Mouse (Mus musculus) forebrain, postnatal 0 days (tissue): Measurements from ENCODE around the gene Ntng1. TPM values are rescaled to one million over a fixed set of nuclear protein-coding genes. Genes with fewer than 3 reads are reported as not detected.

Source experiments
- ATAC-seq: fragments of 200-750 bp; cut with Nextera tagmentation; 2 replicates; pipeline ENCODE4 v1.8.0; 2017; ENCODE audit warnings: mild to moderate bottlenecking, moderate library complexity
- DNase-seq: peaks from one replicate; pipeline ENCODE4 v3.0.0-alpha.2; 2015
- H3K27ac ChIP-seq: fragments of 300-500 bp; sonication (generic); 2 replicates; pipeline ENCODE4 v1.5.1; 2014; ENCODE audit warnings: low read depth, mild to moderate bottlenecking, antibody characterized with exemption, low read length, moderate library complexity, mixed read lengths
- H3K27me3 ChIP-seq: fragments of 300-500 bp; sonication (generic); 2 replicates; pipeline ENCODE4 v1.6.1; 2014; ENCODE audit warnings: mild to moderate bottlenecking, low read length, mixed read lengths; ENCODE audit not compliant: insufficient read depth
- H3K36me3 ChIP-seq: fragments of 300-500 bp; sonication (generic); 2 replicates; pipeline ENCODE4 v1.6.1; 2014; ENCODE audit warnings: mild to moderate bottlenecking, moderate library complexity; ENCODE audit not compliant: insufficient read depth
- H3K4me1 ChIP-seq: fragments of 300-500 bp; sonication (generic); 2 replicates; pipeline ENCODE4 v1.6.1; 2014; ENCODE audit warnings: antibody characterized with exemption; ENCODE audit not compliant: insufficient read depth
- H3K4me2 ChIP-seq: fragments of 300-500 bp; sonication (generic); 2 replicates; pipeline ENCODE4 v1.6.1; 2014; ENCODE audit warnings: low read depth, mild to moderate bottlenecking, moderate library complexity
- H3K4me3 ChIP-seq: fragments of 300-500 bp; sonication (generic); 2 replicates; pipeline ENCODE4 v1.5.1; 2014; ENCODE audit warnings: low read depth, low read length, mixed read lengths
- H3K9ac ChIP-seq: fragments of 300-500 bp; sonication (generic); 2 replicates; pipeline ENCODE4 v1.6.1; 2014; ENCODE audit warnings: mild to moderate bottlenecking
- H3K9me3 ChIP-seq: fragments of 300-500 bp; sonication (generic); 2 replicates; pipeline ENCODE4 v1.6.1; 2016; ENCODE audit warnings: low read length
- CTCF ChIP-seq: sonication (generic); IDR thresholded peaks from 2 replicates; pipeline ENCODE4 v1.5.1; 2016; ENCODE audit warnings: antibody characterized with exemption, control low read depth, low read depth
- WGBS: fragments of 180-500 bp; shearing (Covaris S2); extraction: QIAGEN DNeasy Blood & Tissue Kit; methylation state at CpG from one replicate; pipeline ENCODE4 v1.1.7; 2014; 5-methylcytosine and 5-hydroxymethylcytosine counted together
- polyA plus RNA-seq: library from polyadenylated mRNA; unstranded; fragments of >200 nt; fragmentation: Nextera tagmentation; extraction: Ambion mirVana; gene quantifications from 2 replicates; pipeline ENCODE4 v1.2.1, GENCODE M21; 2015
- total RNA-seq: library from RNA; depleted of rRNA; stranded (reverse); fragments of >200 nt; gene quantifications from 2 replicates; pipeline ENCODE4 v1.2.3, GENCODE M21; 2014

The Ntng1 gene
- total and polyA plus RNA-seq, 2 experiments from 2014 or later = 32.9 to 34.5 TPM

DNA sequence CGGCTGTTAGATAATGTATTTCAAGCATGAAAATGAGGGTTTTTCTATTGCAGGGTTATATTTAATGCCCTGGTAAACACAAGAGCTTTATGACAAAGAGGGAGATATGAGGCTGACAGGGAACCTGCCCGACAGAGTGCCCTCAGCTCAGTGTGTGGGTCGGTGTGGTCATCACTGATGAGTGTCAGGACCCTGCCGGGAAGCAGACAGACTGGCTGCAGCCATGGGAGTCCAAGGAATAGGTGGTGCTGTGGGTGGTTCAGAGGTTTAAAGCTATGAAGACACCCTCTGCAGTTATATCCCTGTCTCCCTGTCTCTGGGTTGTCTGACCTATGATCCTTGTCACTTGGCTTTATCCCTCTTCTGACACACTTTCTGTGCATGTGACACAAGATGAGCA is 258.1 kb downstream of the Ntng1 start:
- DNase-seq (no peak), ATAC-seq (0 out of 2 replicates have a peak, but pooled peaks have one; percentile 12)
- TF ChIP-seq CTCF = no peak
- H3K27me3 ChIP-seq = no peaks in the 10 kb centered on the region
- H3K4me2 ChIP-seq = no peak overlapping the region
- no peaks in the 10 kb centered on the region for H3K9me3 ChIP-seq
- no peaks in the 10 kb centered on the region for H3K4me1 ChIP-seq
- H3K27ac ChIP-seq = no peak overlapping the region
- H3K4me3 ChIP-seq = no peak overlapping the region
- H3K9ac ChIP-seq = no peak overlapping the region
- 79% methylated on average over 4 of the region's 4 CpGs for WGBS
- no peaks in the 10 kb centered on the region for H3K36me3 ChIP-seq

- no peaks in the 10 kb centered on the region for H3K27me3 ChIP-seq
- no peak overlapping the region for H3K4me2 ChIP-seq
- 82% methylated on average over 4 of the region's 4 CpGs for WGBS
- no peaks in the 10 kb centered on the region for H3K9me3 ChIP-seq
- ATAC-seq = no peak
- no peak overlapping the region for H3K9ac ChIP-seq
- DNase-seq = no peak
- no peaks in the 10 kb centered on the region for H3K36me3 ChIP-seq
- H3K4me3 ChIP-seq = no peak overlapping the region
- no peaks in the 10 kb centered on the region for H3K4me1 ChIP-seq
- no peak overlapping the region for H3K27ac ChIP-seq
- TF ChIP-seq CTCF = no peak
Measured at GRCm38 (mm10) chr3:109879061-109879460, 264.8 kb downstream of the Ntng1 start.

DNA sequence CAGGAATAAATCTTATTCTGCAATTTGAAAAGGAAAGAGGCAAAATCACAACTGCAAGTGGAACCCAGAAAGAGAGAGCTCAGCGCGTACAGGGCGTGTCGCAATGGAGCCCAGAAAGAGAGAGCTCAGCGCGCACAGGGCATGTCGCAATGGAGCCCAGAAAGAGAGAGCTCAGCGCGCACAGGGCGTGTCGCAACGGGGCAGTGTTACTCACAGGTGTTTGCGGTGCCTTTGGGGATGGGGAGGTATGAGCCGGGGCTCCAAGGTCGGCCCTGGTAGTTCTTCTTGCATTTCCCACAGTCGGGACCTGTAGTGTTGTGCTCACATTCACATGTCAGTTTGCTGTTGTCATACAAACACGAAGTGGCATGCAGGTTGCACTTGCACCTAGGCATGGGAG is 271.8 kb downstream of the Ntng1 start:
- no peak overlapping the region for H3K4me3 ChIP-seq
- DNase-seq = no peak
- TF ChIP-seq CTCF = no peak
- H3K9me3 ChIP-seq = no peaks in the 10 kb centered on the region
- WGBS = 91% methylated on average over 17 of the region's 17 CpGs
- no peak overlapping the region for H3K9ac ChIP-seq
- H3K36me3 ChIP-seq = no peaks in the 10 kb centered on the region
- no peak overlapping the region for H3K27ac ChIP-seq
- H3K4me2 ChIP-seq = no peak overlapping the region
- no peaks in the 10 kb centered on the region for H3K27me3 ChIP-seq
- no peaks in the 10 kb centered on the region for H3K4me1 ChIP-seq
- ATAC-seq = no peak

GRCm38 (mm10) chr3:109858276-109858675 is 285.5 kb downstream of the Ntng1 start:
- H3K4me3 ChIP-seq = no peak overlapping the region
- DNase-seq = no peak
- H3K27ac ChIP-seq = no peak overlapping the region
- no peaks in the 10 kb centered on the region for H3K4me1 ChIP-seq
- H3K36me3 ChIP-seq = no peaks in the 10 kb centered on the region
- 78% methylated on average over 1 of the region's 1 CpGs for WGBS
- H3K4me2 ChIP-seq = no peak overlapping the region
- no peak overlapping the region for H3K9ac ChIP-seq
- no peak for TF ChIP-seq CTCF
- H3K9me3 ChIP-seq = no peaks in the 10 kb centered on the region
- H3K27me3 ChIP-seq = no peaks in the 10 kb centered on the region
- ATAC-seq = no peak

- TF ChIP-seq CTCF = no peak
- ATAC-seq (peak; percentile 50; the same call in 1 of the 2 replicates), DNase-seq (no peak)
- Histone ChIP-seq H3K4me3 (no peak overlapping the region), H3K27ac (no peak overlapping the region), H3K36me3 (no peaks in the 10 kb centered on the region), H3K27me3 (no peaks in the 10 kb centered on the region), H3K9ac (no peak overlapping the region), H3K4me1 (no peaks in the 10 kb centered on the region), H3K9me3 (no peaks in the 10 kb centered on the region), H3K4me2 (no peak overlapping the region)
- 88% methylated on average over 9 of the region's 9 CpGs for whole genome bisulfite sequencing
Measured at GRCm38 (mm10) chr3:109854449-109855155, 289.2 kb downstream of the Ntng1 start.

DNA sequence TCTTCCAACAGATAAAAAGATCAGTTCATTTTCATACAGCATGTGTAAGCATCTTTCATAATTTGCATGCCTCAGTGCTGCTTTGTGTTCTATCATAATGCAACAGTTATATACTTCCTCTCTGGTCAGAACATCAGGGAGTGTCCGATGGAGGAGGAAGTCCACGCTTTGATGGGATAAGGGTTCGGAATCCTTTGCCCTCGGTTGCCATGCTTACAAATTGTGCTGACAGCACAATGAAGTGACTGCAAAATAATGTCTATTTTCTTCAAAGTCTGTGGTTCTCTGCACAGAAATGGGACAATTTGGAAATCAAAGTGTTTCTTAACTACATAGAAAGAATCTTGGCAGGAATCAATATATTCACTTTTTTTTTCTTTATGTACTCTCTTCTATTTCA is 297.2 kb downstream of the Ntng1 start:
- WGBS = 77% methylated on average over 4 of the region's 4 CpGs
- ATAC-seq = no peak
- no peaks in the 10 kb centered on the region for H3K36me3 ChIP-seq

DNA sequence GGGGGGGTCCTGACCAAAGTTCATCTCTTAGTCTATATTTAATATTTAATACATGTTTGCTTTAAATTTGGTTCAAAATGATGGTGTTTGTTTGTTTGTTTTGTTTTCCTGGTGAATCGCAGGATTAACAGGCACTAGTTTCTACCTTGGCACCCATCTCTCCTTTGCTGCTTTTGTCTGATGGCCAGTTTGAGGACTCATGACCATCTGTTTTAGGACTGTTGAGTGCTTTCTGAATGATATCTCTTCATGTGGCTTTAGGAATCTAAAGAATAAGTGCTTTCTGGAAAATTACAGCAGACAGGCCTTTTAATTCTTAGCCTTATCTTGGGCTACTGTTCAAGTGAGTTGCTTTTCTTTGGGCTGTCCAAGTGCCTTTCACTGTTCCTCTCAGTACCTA is 318.0 kb downstream of the Ntng1 start:
- Histone ChIP-seq H3K4me1 (no peaks in the 10 kb centered on the region), H3K27ac (no peak overlapping the region), H3K36me3 (no peaks in the 10 kb centered on the region), H3K9ac (no peak overlapping the region), H3K4me2 (no peak overlapping the region), H3K27me3 (no peaks in the 10 kb centered on the region), H3K4me3 (no peak overlapping the region), H3K9me3 (no peaks in the 10 kb centered on the region)
- DNase-seq (no peak), ATAC-seq (no peak)
- TF ChIP-seq CTCF = no peak
- 93% methylated on average over 1 of the region's 1 CpGs for WGBS

More for the DNA sequence above, 297.2 kb downstream of the Ntng1 start:
- Histone ChIP-seq H3K9me3 (no peaks in the 10 kb centered on the region), H3K4me1 (no peaks in the 10 kb centered on the region), H3K27me3 (no peaks in the 10 kb centered on the region), H3K27ac (no peak overlapping the region), H3K4me3 (no peak overlapping the region), H3K4me2 (no peak overlapping the region), H3K9ac (no peak overlapping the region)
- no peak for TF ChIP-seq CTCF
- DNase-seq = no peak
